Mouse (Mus musculus) common myeloid progenitor, adult 5-6 weeks (primary cell): ENCODE measurements around the gene Tsga10. TPM values are rescaled to one million over a fixed set of nuclear protein-coding genes. Genes with fewer than 3 reads are reported as not detected.

ENCODE experiments used
- ATAC-seq: replicated peaks from 2 replicates; pipeline ENCODE4 v1.8.0; 2016; ENCODE audit warnings: low read depth, mild to moderate bottlenecking, moderate TSS enrichment, inconsistent platforms; ENCODE audit not compliant: poor library complexity, severe bottlenecking
- total RNA-seq: library from RNA; stranded (forward); fragments of 200-1000, 187-1606 nt; gene quantifications from 2 replicates; pipeline ENCODE4 v1.2.3, GENCODE M21; 2017

Tsga10 gene
- total RNA-seq, 1 experiment from 2014 or later = 10.5 TPM

- ATAC-seq = no peak
These were observed 621 bp downstream of the Tsga10 start for GRCm38 (mm10) chr1:37865401-37866215.

DNA sequence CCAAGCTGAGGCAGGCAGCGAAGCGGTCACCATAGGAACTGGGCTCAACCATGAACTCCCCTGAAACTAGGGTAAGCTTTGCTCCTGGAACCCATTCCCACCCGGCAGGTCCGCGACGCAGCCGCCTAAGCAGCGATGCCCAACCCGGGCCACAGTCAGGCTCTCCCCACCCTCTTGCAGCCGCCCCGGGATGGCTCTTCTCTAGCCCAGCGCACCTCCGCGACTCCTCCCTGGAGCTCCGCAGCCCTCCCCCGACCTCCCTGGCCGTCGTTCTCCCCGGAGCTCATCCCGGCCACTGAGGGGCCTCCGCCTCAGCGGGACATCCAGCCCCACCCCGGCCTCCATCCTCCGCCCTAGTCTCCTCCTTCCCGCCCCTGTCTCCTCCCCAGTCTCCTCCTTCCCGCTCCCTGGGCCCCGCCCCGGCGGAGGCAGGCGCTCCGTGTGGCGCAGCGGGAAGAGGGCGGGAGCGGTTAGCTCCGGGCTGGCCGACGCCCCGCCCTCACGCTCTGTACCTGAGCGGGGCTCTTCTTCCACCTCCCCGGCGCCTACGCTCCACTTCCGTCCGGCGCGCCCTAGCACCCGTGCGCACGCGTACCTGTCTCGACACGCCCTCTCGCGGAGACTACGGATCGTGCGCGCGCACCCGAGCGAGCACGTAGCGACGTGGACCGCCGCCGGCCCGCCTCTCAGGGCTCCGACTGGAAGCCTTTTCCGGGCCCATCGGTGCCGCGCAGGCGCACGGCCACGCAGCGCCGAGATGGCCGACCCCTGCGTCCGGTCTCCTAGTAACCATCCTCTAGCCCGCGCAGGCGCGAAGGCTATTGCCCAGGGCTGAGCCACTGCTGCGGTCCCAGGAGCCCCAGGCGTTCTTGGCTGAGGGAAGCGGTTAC lies 1.5 kb downstream of the Tsga10 start:
- ATAC-seq = peak; percentile 83

DNA sequence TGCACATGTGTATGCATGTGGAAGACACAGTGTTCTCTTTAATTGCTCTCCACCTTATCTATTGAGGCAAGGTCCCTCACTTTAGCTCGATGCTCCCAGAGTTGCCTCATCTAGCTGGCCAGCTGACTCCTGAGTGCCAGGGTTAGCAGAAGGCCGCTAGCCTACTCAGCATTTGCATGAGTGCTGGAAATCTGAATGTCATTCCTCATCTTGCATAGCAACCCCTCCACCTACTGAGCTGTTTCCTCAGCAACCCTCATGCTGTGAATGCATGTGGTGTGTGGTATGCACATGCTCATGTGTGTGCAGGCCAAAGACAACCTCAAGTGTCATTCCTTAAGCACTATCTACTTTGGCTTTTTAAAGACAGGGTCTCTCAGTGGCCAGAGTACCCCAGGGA lies 15.5 kb downstream of the Tsga10 start:
- ATAC-seq = no peak

GRCm38 (mm10) chr1:37846878-37847277 lies 19.4 kb downstream of the Tsga10 start:
- no peak for ATAC-seq

DNA sequence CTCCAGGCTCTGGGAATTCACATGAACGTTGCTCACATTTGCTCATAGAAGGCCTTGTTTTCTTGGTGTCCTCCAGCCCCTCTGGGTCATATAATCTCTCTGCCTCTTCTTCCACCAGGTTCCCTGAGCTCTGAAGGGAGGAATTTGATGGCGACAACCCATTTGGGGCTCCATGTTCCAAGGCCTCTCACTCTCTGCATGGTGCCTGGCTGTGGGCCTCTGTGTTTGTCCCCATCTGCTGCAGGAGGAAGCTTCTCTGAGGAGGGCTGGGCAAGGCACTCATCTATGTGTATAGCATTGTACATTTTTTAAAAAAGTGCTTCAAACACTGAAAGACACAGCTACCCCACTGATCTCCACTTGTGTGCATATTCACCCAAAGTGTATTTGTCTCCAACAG lies 34.5 kb downstream of the Tsga10 start:
- ATAC-seq = no peak

GRCm38 (mm10) chr1:37802291-37802690 lies 63.9 kb downstream of the Tsga10 start:
- 0 out of 2 replicates have a peak, but pooled peaks have one; percentile 42 for ATAC-seq

GRCm38 (mm10) chr1:37800298-37800697 lies 65.9 kb downstream of the Tsga10 start:
- ATAC-seq = peak; percentile 32; the same call in 1 of the 2 replicates

DNA sequence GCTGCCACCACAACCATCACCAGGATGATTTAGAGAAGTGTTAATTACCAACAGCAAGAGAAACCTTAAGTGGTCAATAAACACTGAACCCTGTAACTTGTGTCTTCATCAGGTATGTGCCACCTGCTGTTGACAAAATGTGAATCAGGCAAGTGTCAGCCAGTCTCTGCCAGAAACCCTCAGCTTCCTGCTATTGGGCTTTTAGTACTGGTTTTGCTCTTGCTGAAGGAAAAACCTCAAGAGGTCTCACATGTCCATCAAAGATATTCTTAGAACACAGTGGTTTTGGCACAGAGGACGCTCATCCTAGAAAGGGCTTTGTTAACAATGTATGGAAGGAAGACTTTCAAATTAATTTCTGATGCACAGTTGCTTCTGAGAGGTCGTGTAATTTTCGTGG lies 66.7 kb downstream of the Tsga10 start:
- ATAC-seq = peak; percentile 68

- 0 out of 2 replicates have a peak, but pooled peaks have one; percentile 47 for ATAC-seq
These were observed 106.8 kb downstream of the Tsga10 start for GRCm38 (mm10) chr1:37759407-37759806.

DNA sequence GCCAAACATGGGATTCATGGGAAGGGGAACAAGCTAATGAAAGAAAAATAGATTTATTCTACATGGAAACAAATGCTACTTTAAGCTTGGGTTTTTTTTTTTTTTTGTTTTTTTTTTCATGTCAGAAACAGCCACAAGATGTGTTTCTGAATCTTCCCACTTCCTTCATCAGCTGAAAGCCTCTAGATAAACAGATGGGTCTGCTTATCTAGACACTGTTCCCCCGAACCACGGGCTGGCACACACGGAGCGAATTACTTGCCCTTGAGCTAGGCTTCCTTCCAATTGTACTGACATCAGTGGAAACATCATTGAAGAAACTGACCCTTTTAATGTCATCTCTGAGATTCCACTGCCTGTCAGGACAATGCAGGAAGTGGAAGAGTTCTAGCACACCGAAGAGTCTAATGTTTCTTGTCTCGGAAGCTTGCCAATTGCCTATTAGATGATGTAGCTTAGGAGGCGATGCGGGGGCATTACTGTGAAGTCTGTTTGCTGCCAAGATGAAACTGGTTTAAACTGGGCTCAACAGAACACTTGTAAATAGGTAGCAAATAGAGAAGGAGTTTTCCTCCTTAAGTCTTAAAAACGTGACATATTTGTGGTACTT lies 121.5 kb downstream of the Tsga10 start:
- ATAC-seq = peak; percentile 92

- no peak for ATAC-seq
These were observed 123.5 kb downstream of the Tsga10 start for GRCm38 (mm10) chr1:37742602-37743270.

DNA sequence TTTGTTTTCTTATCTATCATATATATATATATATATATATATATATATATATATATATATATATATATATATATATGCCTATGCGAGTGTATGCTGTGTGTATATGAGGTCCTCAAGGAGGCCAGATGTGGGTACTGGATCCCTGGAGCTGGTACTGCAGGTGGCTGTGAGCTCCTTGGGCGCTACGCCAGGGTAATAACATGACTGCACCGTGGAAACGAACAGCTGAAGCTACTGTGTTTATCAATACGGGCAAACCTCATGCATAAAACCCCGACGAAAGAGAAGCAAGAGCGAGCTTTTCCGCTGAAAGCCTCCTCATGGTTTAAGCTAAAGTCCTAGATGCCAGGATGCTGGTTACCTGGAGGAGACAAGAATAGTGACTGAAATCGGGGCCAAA lies 124.1 kb downstream of the Tsga10 start:
- no peak for ATAC-seq

- ATAC-seq = no peak
These were observed 125.9 kb downstream of the Tsga10 start for GRCm38 (mm10) chr1:37740161-37740802.

DNA sequence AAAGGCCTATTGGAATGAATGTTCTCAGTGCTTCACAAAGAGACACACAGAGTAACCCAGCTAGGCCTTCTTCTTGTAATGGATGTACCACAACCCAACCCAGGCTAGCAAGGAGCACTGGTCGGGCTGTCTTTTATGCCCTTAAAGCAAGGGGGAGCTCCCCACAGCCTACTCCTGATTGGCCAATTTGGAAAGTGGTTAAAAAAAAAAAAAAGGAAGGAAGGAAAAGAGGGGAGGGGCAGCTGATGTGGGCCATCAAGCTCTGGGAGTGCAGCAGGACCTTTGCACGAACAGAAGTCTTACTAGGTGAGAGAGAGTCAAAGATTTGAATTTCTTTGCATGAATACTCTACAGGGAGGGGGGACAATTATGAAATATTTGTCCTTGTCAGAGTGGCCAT lies 127.3 kb downstream of the Tsga10 start:
- peak; percentile 28; the same call in 1 of the 2 replicates for ATAC-seq

- ATAC-seq = 0 out of 2 replicates have a peak, but pooled peaks have one; percentile 47
These were observed 129.2 kb downstream of the Tsga10 start for GRCm38 (mm10) chr1:37737045-37737444.

GRCm38 (mm10) chr1:37735932-37736331 lies 130.3 kb downstream of the Tsga10 start:
- ATAC-seq = no peak

DNA sequence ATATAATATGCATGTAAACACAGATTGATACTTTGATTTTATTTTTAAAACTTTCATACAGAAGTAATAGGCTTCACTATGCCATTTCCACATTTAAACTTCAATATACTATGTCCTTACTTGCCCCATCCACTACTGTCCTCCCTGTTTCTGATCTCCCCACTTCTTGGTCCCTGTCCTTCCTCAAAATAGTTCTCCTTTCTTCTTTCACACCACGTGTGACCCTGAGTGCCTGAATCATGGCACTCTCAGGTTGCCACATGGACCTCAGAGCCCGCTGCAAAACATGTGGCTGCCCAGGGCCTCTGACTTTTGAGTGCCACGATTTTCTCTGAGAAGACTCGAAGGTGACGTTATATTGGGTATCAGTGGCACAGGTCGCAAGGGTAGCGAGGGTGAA lies 131.4 kb downstream of the Tsga10 start:
- 0 out of 2 replicates have a peak, but pooled peaks have one; percentile 45 for ATAC-seq

- ATAC-seq = no peak
These were observed 136.9 kb downstream of the Tsga10 start for GRCm38 (mm10) chr1:37729353-37729752.

DNA sequence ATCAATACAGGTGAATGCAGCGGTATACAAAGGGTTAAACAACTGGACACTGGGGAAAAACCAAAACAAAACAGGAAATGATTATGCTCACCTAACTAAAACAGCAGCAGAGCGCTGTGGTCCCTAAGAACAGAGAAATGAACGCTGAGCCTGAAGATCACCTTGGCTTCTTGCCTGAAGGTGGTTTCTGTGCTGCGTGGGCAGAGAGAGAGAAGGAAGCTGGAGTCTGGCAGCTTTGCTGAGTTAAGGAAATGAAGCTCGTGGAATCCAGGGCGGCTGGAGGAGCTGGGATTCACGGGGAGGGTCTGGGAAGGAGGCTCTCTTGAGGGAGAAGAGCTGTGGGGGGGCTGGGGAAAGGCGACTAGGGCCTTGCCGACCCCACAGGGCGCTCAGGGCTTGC lies 138.2 kb downstream of the Tsga10 start:
- ATAC-seq = no peak
